Mouse (Mus musculus) C2C12 (cell line): ENCODE data around the gene Kcnn3.

Source experiments
- CEBPB ChIP-seq: IDR thresholded peaks from one replicate; pipeline ENCODE4 v1.6.1; 2011; ENCODE audit warnings: low read depth, mild to moderate bottlenecking, control low read depth, moderate library complexity
- CTCF ChIP-seq: IDR thresholded peaks from one replicate; pipeline ENCODE4 v1.5.1; 2011; ENCODE audit not compliant: control insufficient read depth, insufficient read depth, insufficient read length
- FOSL1 ChIP-seq: IDR thresholded peaks from one replicate; pipeline ENCODE4 v1.8.0; 2011; ENCODE audit warnings: mild to moderate bottlenecking, low read length; ENCODE audit not compliant: poor library complexity, insufficient read depth, severe bottlenecking
- MAX ChIP-seq: IDR thresholded peaks from one replicate; pipeline ENCODE4 v1.6.1; 2011; ENCODE audit warnings: mild to moderate bottlenecking, control low read depth
- MYOD1 ChIP-seq: IDR thresholded peaks from one replicate; pipeline ENCODE4 v1.6.1; 2011; ENCODE audit warnings: low read depth; ENCODE audit not compliant: control insufficient read depth, insufficient read length
- USF1 ChIP-seq: IDR thresholded peaks from one replicate; pipeline ENCODE4 v1.6.1; 2011; ENCODE audit warnings: low read depth, mild to moderate bottlenecking, control low read depth, moderate library complexity

GRCm38 (mm10) chr3:89554587-89554986 is 34.6 kb downstream of the Kcnn3 start:
- TF ChIP-seq CTCF = no peak
- TF ChIP-seq MAX = no peak
- TF ChIP-seq MYOD1 = no peak
- TF ChIP-seq USF1 = no peak
- TF ChIP-seq CEBPB = no peak
- TF ChIP-seq FOSL1 = no peak
